Comparison of ENCODE assay signal across 20 mouse cellular contexts in genomic region chr15:6560696-6561095, GRCm38 (mm10).
"Had no signal": no experiment of that assay in that cellular context is flagged by ENCODE, and none has a peak within 500 bp of the region (broad histone marks: within the 10 kb centered on the region; RNA-seq: fewer than 3 reads in every experiment).

No protein-coding gene starts in this region.

- H3K9me3 ChIP-seq: liver, embryonic 13.5 days; megakaryocyte, embryonic 14.5 days; midbrain, embryonic 10.5 days; midbrain, embryonic 13.5 days; neural tube, embryonic 13.5 days had no signal

- H3K27me3 ChIP-seq: liver, embryonic 13.5 days; megakaryocyte, embryonic 14.5 days; midbrain, embryonic 13.5 days; neural tube, embryonic 13.5 days had no signal

- H3K4me3 ChIP-seq: left cerebral cortex, adult 2 months; liver, embryonic 13.5 days; megakaryocyte, embryonic 14.5 days; midbrain, embryonic 10.5 days; midbrain, embryonic 13.5 days; myocyte; neural tube, embryonic 13.5 days had no signal

- DNase-seq: kidney, adult 2 months; kidney, postnatal 10 days; kidney, postnatal 36 days; layer of hippocampus, postnatal 36 days; liver, embryonic 13.5 days; lung, adult 2 months; retina, postnatal 1 day; right cerebral cortex, postnatal 25 days; spleen, adult 18-20 months; thymus, adult 2 months; thymus, postnatal 14 days; thymus, postnatal 4 days had no signal

- ATAC-seq: intestine, postnatal 0 days; midbrain, embryonic 13.5 days; midbrain, embryonic 16.5 days had no signal

- H3K4me1 ChIP-seq: neural tube, embryonic 13.5 days had no signal

- H3K4me2 ChIP-seq: liver, embryonic 13.5 days; midbrain, embryonic 13.5 days; neural tube, embryonic 13.5 days had no signal

- H3K9ac ChIP-seq: liver, embryonic 13.5 days; midbrain, embryonic 13.5 days; neural tube, embryonic 13.5 days had no signal

- H3K36me3 ChIP-seq: liver, embryonic 13.5 days; midbrain, embryonic 10.5 days; midbrain, embryonic 13.5 days; neural tube, embryonic 13.5 days had no signal

- H3K27ac ChIP-seq: left cerebral cortex, adult 2 months; liver, embryonic 13.5 days; midbrain, embryonic 10.5 days; midbrain, embryonic 13.5 days; neural tube, embryonic 13.5 days had no signal
